In genomic region chr1:179517713-179518465, GRCm38 (mm10) we compare ENCODE assay signal across 8 mouse cellular contexts. TPM values are rescaled to one million over a fixed set of nuclear protein-coding genes. Genes with fewer than 3 reads are reported as not detected.
DNase-seq lines count a peak whose midpoint lies in the region; ATAC-seq and TF ChIP-seq lines count a peak whose summit lies in the region.

TSS of gene Smyd3 (minus strand) at chr1:179518041.

- H3K4me2 ChIP-seq in lung, postnatal 0 days (replicated peaks; ENCODE audit: low read depth, low read length): peak within 1 kb of the TSS; percentile 100

- H3K27ac ChIP-seq in hindbrain, embryonic 10.5 days: peak within 1 kb of the TSS; percentile 83
- H3K27ac ChIP-seq in lung, postnatal 0 days (ENCODE audit: low read length): 0 out of 2 replicates have a peak within 1 kb of the TSS, but pooled peaks have one; percentile 7

- peak within 1 kb of the TSS; percentile 86 for H3K4me3 ChIP-seq in hindbrain, embryonic 10.5 days
- H3K4me3 ChIP-seq in lung, postnatal 0 days (ENCODE audit: low read depth, low read length): peak within 1 kb of the TSS; percentile 68

- 7% methylated on average over 39 of the region's 39 CpGs for WGBS in hindbrain, embryonic 10.5 days
- 7% methylated on average over 39 of the region's 39 CpGs for WGBS in lung, postnatal 0 days

- H3K27me3 ChIP-seq in hindbrain, embryonic 10.5 days (ENCODE audit: insufficient read depth, poor library complexity, severe bottlenecking): no peaks in the 10 kb centered on the region
- H3K27me3 ChIP-seq in lung, postnatal 0 days (replicated peaks; ENCODE audit: insufficient read depth, low read length): no peaks in the 10 kb centered on the region

- peaks cover 18% of the 10 kb centered on the region for H3K4me1 ChIP-seq in hindbrain, embryonic 10.5 days (replicated peaks)
- H3K4me1 ChIP-seq in lung, postnatal 0 days (ENCODE audit: insufficient read depth, low read depth, low read length): no peaks in the 10 kb centered on the region

- TF ChIP-seq CTCF in lung, postnatal 0 days (IDR thresholded peaks at IDR 0.05): peak; percentile 84

- ATAC-seq in lung, postnatal 0 days: peak; percentile 92

- DNase-seq in MEL-GATA-1-ER (ENCODE audit: extremely low read depth, low read depth): peak; percentile 75
- peak; percentile 82 for DNase-seq in cerebellum, adult 8-10 months
- peak; percentile 88 for DNase-seq in forelimb bud, embryonic 11.5 days (ENCODE audit: low read depth, low spot score)
- DNase-seq in hindbrain, embryonic 10.5 days (ENCODE audit: low spot score): peak; percentile 82
- DNase-seq in layer of hippocampus, adult 9-11 months: peak; percentile 83
- DNase-seq in lung, postnatal 0 days (ENCODE audit: low spot score): peak; percentile 91
- DNase-seq in ovary, postnatal 14 days (ENCODE audit: low spot score): peak; percentile 72
- DNase-seq in thymus, postnatal 14 days: peak; percentile 90

- no peaks in the 10 kb centered on the region for H3K36me3 ChIP-seq in hindbrain, embryonic 10.5 days
- H3K36me3 ChIP-seq in lung, postnatal 0 days (ENCODE audit: insufficient read depth, low read length): no peaks in the 10 kb centered on the region

- H3K9me3 ChIP-seq in hindbrain, embryonic 10.5 days: no peaks in the 10 kb centered on the region
- H3K9me3 ChIP-seq in lung, postnatal 0 days (ENCODE audit: low read length): no peaks in the 10 kb centered on the region

- H3K9ac ChIP-seq in lung, postnatal 0 days (replicated peaks; ENCODE audit: low read depth): peak within 1 kb of the TSS; percentile 50

- TF ChIP-seq EP300 in lung, postnatal 0 days (IDR thresholded peaks at IDR 0.05): no peak

RNA-seq across cellular contexts. Expression of gene Smyd3, which starts in this region (rescaled TPM):
- polyA plus RNA-seq in hindbrain, embryonic 10.5 days (2016; fragmentation: Nextera tagmentation; extraction: Ambion mirVana): 17.8 and 18.0 TPM in 2 replicates
- polyA plus RNA-seq in lung, postnatal 0 days (2015; fragmentation: Nextera tagmentation; extraction: Ambion mirVana): 5.8 and 6.5 TPM in 2 replicates

Comparison
In these comparisons a context has a peak if more than half of its experiments do, and no peak if none do; other contexts are left out.
1. Peak in every context shown above with its lines: DNase-seq, ATAC-seq, H3K4me3 ChIP-seq and H3K27ac ChIP-seq.